27 mouse cellular contexts compared by ENCODE assay signal in the genomic region with DNA sequence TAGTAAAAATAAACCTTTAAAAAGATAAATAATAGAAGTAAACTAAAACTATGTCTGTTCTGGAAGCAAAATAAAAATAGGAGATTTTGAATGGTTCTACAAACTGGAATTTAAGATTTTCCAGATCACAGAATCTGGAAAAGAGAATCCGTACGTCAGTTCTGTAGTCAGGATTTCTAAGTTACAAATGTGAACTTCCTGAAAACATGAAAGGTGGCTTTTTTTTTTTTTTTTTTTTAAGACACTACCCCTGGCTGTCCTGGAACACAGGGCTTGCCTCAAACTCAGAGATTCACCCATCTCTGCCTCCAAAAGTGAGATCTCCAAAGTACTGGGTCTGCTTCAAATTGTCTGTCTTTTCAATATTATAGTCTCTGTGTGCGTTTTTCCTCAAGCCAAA. TPM values are rescaled to one million over a fixed set of nuclear protein-coding genes. Genes with fewer than 3 reads are reported as not detected.
DNase-seq lines count a peak whose midpoint lies in the region; ATAC-seq lines count a peak whose summit lies in the region.
"Had no signal": no experiment of that assay in that cellular context is flagged by ENCODE, and none has a peak within 500 bp of the region (broad histone marks: within the 10 kb centered on the region; RNA-seq: fewer than 3 reads in every experiment).

No protein-coding gene starts in this region.

- peaks cover 58% of the 10 kb centered on the region for H3K36me3 ChIP-seq in erythroblast, embryonic 14.5 days (ENCODE audit: control insufficient read depth)
- peaks cover 36% of the 10 kb centered on the region for H3K36me3 ChIP-seq in liver, embryonic 13.5 days
- H3K36me3 ChIP-seq in liver, embryonic 16.5 days (ENCODE audit: control insufficient read depth, insufficient read depth), result peaks cover 15% of the 10 kb centered on the region

- H3K4me3 ChIP-seq in erythroblast, embryonic 14.5 days (replicated peaks), result peak overlapping the region; percentile 90
- peak overlapping the region; percentile 91 for H3K4me3 ChIP-seq in liver, embryonic 13.5 days (replicated peaks)
- H3K4me3 ChIP-seq in liver, embryonic 16.5 days (ENCODE audit: low read depth, low read length), result peak overlapping the region; percentile 94; the same call in 1 of the 2 replicates
- H3K4me3 ChIP-seq: forebrain, embryonic 12.5 days; forebrain, embryonic 15.5 days; hindbrain, embryonic 10.5 days; hindbrain, embryonic 13.5 days had no signal

- ATAC-seq in erythroblast, adult 5-6 weeks (replicated peaks; ENCODE audit: low FRiP score, poor library complexity, severe bottlenecking), result no peak
- no peak for ATAC-seq in liver, embryonic 13.5 days (ENCODE audit: low read depth)
- ATAC-seq in liver, embryonic 16.5 days (ENCODE audit: low read depth), result no peak
- ATAC-seq: forebrain, embryonic 15.5 days; hindbrain, embryonic 16.5 days had no signal

- peak overlapping the region; percentile 86; the same call in 1 of the 2 replicates for H3K9ac ChIP-seq in liver, embryonic 13.5 days
- H3K9ac ChIP-seq in liver, embryonic 16.5 days (ENCODE audit: low read depth, low read length), result no peak overlapping the region
- H3K9ac ChIP-seq: forebrain, embryonic 12.5 days; forebrain, embryonic 15.5 days; hindbrain, embryonic 13.5 days had no signal

- no peaks in the 10 kb centered on the region for H3K9me3 ChIP-seq in erythroblast, embryonic 14.5 days (ENCODE audit: control insufficient read depth, low read length)
- no peaks in the 10 kb centered on the region for H3K9me3 ChIP-seq in liver, embryonic 13.5 days (replicated peaks)
- H3K9me3 ChIP-seq in liver, embryonic 16.5 days (replicated peaks; ENCODE audit: control insufficient read depth, low read length), result no peaks in the 10 kb centered on the region
- H3K9me3 ChIP-seq: forebrain, embryonic 12.5 days; forebrain, embryonic 15.5 days; G1E; hindbrain, embryonic 10.5 days; hindbrain, embryonic 13.5 days had no signal

- 87% methylated on average over 3 of the region's 3 CpGs for WGBS in liver, embryonic 13.5 days (ENCODE audit: insufficient replicate concordance)
- 89% methylated on average over 3 of the region's 3 CpGs for WGBS in liver, embryonic 16.5 days (ENCODE audit: insufficient replicate concordance)

- H3K27ac ChIP-seq in liver, embryonic 13.5 days, result peak overlapping the region; percentile 97; the same call in 1 of the 2 replicates
- peak overlapping the region; percentile 13 for H3K27ac ChIP-seq in liver, embryonic 16.5 days (ENCODE audit: low read length)
- H3K27ac ChIP-seq: forebrain, embryonic 12.5 days; forebrain, embryonic 15.5 days; hindbrain, embryonic 10.5 days; hindbrain, embryonic 13.5 days had no signal

- no peak for DNase-seq in liver, embryonic 13.5 days
- no peak for DNase-seq in liver
- no peak for DNase-seq in heart, postnatal 4 days
- DNase-seq in heart, adult 18-20 months, result no peak
- DNase-seq: adrenal gland, adult 2 months; adrenal gland, postnatal 14 days; cerebellum, adult 11-12 months; cerebellum, adult 8-10 months; cerebellum, postnatal 10 days; cerebellum, postnatal 36 days; embryo, embryonic 11 days; gastrocnemius, postnatal 25 days had no signal

- no peaks in the 10 kb centered on the region for H3K27me3 ChIP-seq in erythroblast, embryonic 14.5 days (ENCODE audit: control insufficient read depth)
- no peaks in the 10 kb centered on the region for H3K27me3 ChIP-seq in liver, embryonic 13.5 days
- H3K27me3 ChIP-seq in liver, embryonic 16.5 days (ENCODE audit: control insufficient read depth, insufficient read depth, low read depth, low read length), result no peaks in the 10 kb centered on the region
- H3K27me3 ChIP-seq: forebrain, embryonic 12.5 days; forebrain, embryonic 15.5 days; hindbrain, embryonic 13.5 days had no signal

- peak overlapping the region; percentile 77 for H3K4me2 ChIP-seq in liver, embryonic 13.5 days
- peak overlapping the region; percentile 57; the same call in 1 of the 2 replicates for H3K4me2 ChIP-seq in liver, embryonic 16.5 days (ENCODE audit: low read depth, low read length)
- H3K4me2 ChIP-seq: forebrain, embryonic 12.5 days; forebrain, embryonic 15.5 days; hindbrain, embryonic 13.5 days had no signal

- H3K4me1 ChIP-seq in erythroblast, embryonic 14.5 days (ENCODE audit: control insufficient read depth), result peaks cover 41% of the 10 kb centered on the region
- H3K4me1 ChIP-seq in liver, embryonic 13.5 days (replicated peaks), result peaks cover 33% of the 10 kb centered on the region
- peaks cover 14% of the 10 kb centered on the region for H3K4me1 ChIP-seq in liver, embryonic 16.5 days (ENCODE audit: control insufficient read depth, low read depth, low read length)

RNA-seq across cellular contexts. Expression of gene Cir1, which starts 1.8 kb away (rescaled TPM):
- polyA plus RNA-seq in erythroblast, embryonic 14.5 days (2012), result 9.0 and 9.7 TPM in 2 replicates
- total RNA-seq in erythroblast, adult 5-6 weeks (2015; ENCODE audit: low replicate concordance), result 57.6 and 67.9 TPM in 2 replicates
- 76.7 and 127 TPM in 2 replicates for total RNA-seq in erythroblast, adult 5-6 weeks (2017; ENCODE audit: low replicate concordance)
- polyA plus RNA-seq in liver, embryonic 13.5 days (2015; fragmentation: Nextera tagmentation; extraction: Ambion mirVana), result 21.3 and 23.9 TPM in 2 replicates
- polyA plus RNA-seq in liver, embryonic 16.5 days (2015; fragmentation: Nextera tagmentation; extraction: Ambion mirVana), result 20.3 and 21.9 TPM in 2 replicates
- total RNA-seq in heart, postnatal 4 days (2021), result 10 to 100 TPM; 10.8 to 11.1 TPM
- total RNA-seq in heart, adult 18-20 months (2021), result 10 to 100 TPM; 11.1 to 13.9 TPM

RNA-seq across cellular contexts. Expression of gene Scrn3, which starts 1.9 kb away (rescaled TPM):
- 0.56 and 1.1 TPM in 2 replicates for polyA plus RNA-seq in erythroblast, embryonic 14.5 days (2012)
- total RNA-seq in erythroblast, adult 5-6 weeks (2015; ENCODE audit: low replicate concordance), result 19.2 and 21.1 TPM in 2 replicates
- total RNA-seq in erythroblast, adult 5-6 weeks (2017; ENCODE audit: low replicate concordance), result 32.5 and 33.6 TPM in 2 replicates
- 26.3 and 30.4 TPM in 2 replicates for polyA plus RNA-seq in liver, embryonic 13.5 days (2015; fragmentation: Nextera tagmentation; extraction: Ambion mirVana)
- polyA plus RNA-seq in liver, embryonic 16.5 days (2015; fragmentation: Nextera tagmentation; extraction: Ambion mirVana), result 30.1 and 31.0 TPM in 2 replicates
- total RNA-seq in heart, postnatal 4 days (2021), result 10 to 100 TPM; 11.2 to 16.6 TPM
- 10 to 100 TPM; 26.1 to 33.9 TPM for total RNA-seq in heart, adult 18-20 months (2021)

RNA-seq across cellular contexts. Expression of gene Sp9, which starts 42.6 kb away (rescaled TPM):
- not detected in 2 replicates for polyA plus RNA-seq in erythroblast, embryonic 14.5 days (2012)
- not detected in 2 replicates for total RNA-seq in erythroblast, adult 5-6 weeks (2015; ENCODE audit: low replicate concordance)
- 0.51 TPM in 1 of 2 replicates, not detected in the other for total RNA-seq in erythroblast, adult 5-6 weeks (2017; ENCODE audit: low replicate concordance)
- not detected in 2 replicates for polyA plus RNA-seq in liver, embryonic 13.5 days (2015; fragmentation: Nextera tagmentation; extraction: Ambion mirVana)
- not detected in 2 replicates for polyA plus RNA-seq in liver, embryonic 16.5 days (2015; fragmentation: Nextera tagmentation; extraction: Ambion mirVana)
- not detected for total RNA-seq in heart, postnatal 4 days (2021)
- total RNA-seq in heart, adult 18-20 months (2021), result not detected
- total RNA-seq: adrenal gland, adult 2 months; adrenal gland, postnatal 14 days; gastrocnemius, adult 8-10 months; gastrocnemius, postnatal 25 days; heart, adult 8-10 months; heart, postnatal 25 days had no signal
- polyA plus RNA-seq: adrenal gland, adult 2 months; gonadal fat pad, adult 2 months; heart, embryonic 14.5 days; heart, postnatal 0 days had no signal
